8 mouse cellular contexts compared by ENCODE assay signal in genomic region chr9:101076095-101076875, GRCm38 (mm10). TPM values are rescaled to one million over a fixed set of nuclear protein-coding genes. Genes with fewer than 3 reads are reported as not detected.
DNase-seq lines count a peak whose midpoint lies in the region; ATAC-seq and TF ChIP-seq lines count a peak whose summit lies in the region.

No protein-coding gene starts in this region.

- ATAC-seq in liver, embryonic 14.5 days (ENCODE audit: insufficient read depth), result no peak
- ATAC-seq in neutrophil, adult 5-6 weeks (ENCODE audit: extremely low read depth, insufficient number of reproducible peaks, low FRiP score, poor library complexity, severe bottlenecking), result peak; percentile 16; the same call in 1 of the 2 replicates

- H3K27ac ChIP-seq in hindbrain, embryonic 10.5 days, result peak overlapping the region; percentile 53; the same call in 1 of the 2 replicates
- H3K27ac ChIP-seq in liver, embryonic 14.5 days, result peak overlapping the region; percentile 45

- DNase-seq in spleen, postnatal 10 days (ENCODE audit: low spot score in 2 of 2), result peak; percentile 34 to 46
- no peak for DNase-seq in spleen, adult 18-20 months
- peak; percentile 33 for DNase-seq in embryo, embryonic 10.5 days (ENCODE audit: low spot score)
- DNase-seq in hindbrain, embryonic 10.5 days (ENCODE audit: low spot score), result no peak
- DNase-seq in liver, embryonic 14.5 days (ENCODE audit: low read depth in 3 of 3, low spot score in 3 of 3), result no peak
- DNase-seq in cerebellum, postnatal 14 days, result no peak
- no peak for DNase-seq in right cerebral cortex, postnatal 14 days

- TF ChIP-seq CTCF in liver, embryonic 14.5 days (IDR thresholded peaks at IDR 0.05; ENCODE audit: low read depth), result no peak

- no peaks in the 10 kb centered on the region; the same call in 1 of the 2 replicates for H3K36me3 ChIP-seq in hindbrain, embryonic 10.5 days
- H3K36me3 ChIP-seq in liver, embryonic 14.5 days (replicated peaks; ENCODE audit: control insufficient read depth, insufficient read depth, low read depth), result peaks cover 5% of the 10 kb centered on the region; the same call in 1 of the 2 replicates

- H3K27me3 ChIP-seq in hindbrain, embryonic 10.5 days (ENCODE audit: insufficient read depth, poor library complexity, severe bottlenecking), result no peaks in the 10 kb centered on the region
- no peaks in the 10 kb centered on the region for H3K27me3 ChIP-seq in liver, embryonic 14.5 days (ENCODE audit: control insufficient read depth, insufficient read depth, low read length)

- peak overlapping the region; percentile 98 for H3K4me3 ChIP-seq in hindbrain, embryonic 10.5 days
- H3K4me3 ChIP-seq in liver, embryonic 14.5 days (ENCODE audit: insufficient read depth in 1 of 2, low read depth in 2 of 2, low read length in 2 of 2), result peak overlapping the region; percentile 89 to 98

- no peak for TF ChIP-seq EP300 in liver, embryonic 14.5 days (IDR thresholded peaks at IDR 0.05; ENCODE audit: low read depth)

- H3K4me1 ChIP-seq in hindbrain, embryonic 10.5 days (replicated peaks), result peaks cover 44% of the 10 kb centered on the region
- peaks cover 20 to 23% of the 10 kb centered on the region in 2 experiments for H3K4me1 ChIP-seq in liver, embryonic 14.5 days (replicated peaks; ENCODE audit: control insufficient read depth in 2 of 2, insufficient read depth in 2 of 2, low read length in 1 of 2)

- peak overlapping the region; percentile 89 for H3K9ac ChIP-seq in liver, embryonic 14.5 days (replicated peaks)

- no peaks in the 10 kb centered on the region for H3K9me3 ChIP-seq in hindbrain, embryonic 10.5 days
- no peaks in the 10 kb centered on the region for H3K9me3 ChIP-seq in liver, embryonic 14.5 days (ENCODE audit: control insufficient read depth, low read length)

- WGBS in hindbrain, embryonic 10.5 days, result 2% methylated on average over 18 of the region's 18 CpGs
- WGBS in liver, embryonic 14.5 days (ENCODE audit: insufficient replicate concordance), result 1% methylated on average over 18 of the region's 18 CpGs

- H3K4me2 ChIP-seq in liver, embryonic 14.5 days (ENCODE audit: low read depth), result peak overlapping the region; percentile 95

RNA-seq across cellular contexts. Expression of gene Msl2, which starts 2.4 kb away (rescaled TPM):
- 3.7 and 4.5 TPM in 2 replicates for polyA plus RNA-seq in hindbrain, embryonic 10.5 days (2016; fragmentation: Nextera tagmentation; extraction: Ambion mirVana)
- polyA plus RNA-seq in liver, embryonic 14.5 days (2012; rRNA removed), result 8.2 and 9.4 TPM in 2 replicates
- 2.3 and 2.5 TPM in 2 replicates for polyA plus RNA-seq in liver, embryonic 14.5 days (2014; fragmentation: Nextera tagmentation; extraction: Ambion mirVana)
- total RNA-seq in neutrophil, adult 5-6 weeks (2017), result 83.0 and 91.0 TPM in 2 replicates

RNA-seq across cellular contexts. Expression of gene Pccb, which starts 41.6 kb away (rescaled TPM):
- 13.2 and 14.2 TPM in 2 replicates for polyA plus RNA-seq in hindbrain, embryonic 10.5 days (2016; fragmentation: Nextera tagmentation; extraction: Ambion mirVana)
- polyA plus RNA-seq in liver, embryonic 14.5 days (2012; rRNA removed), result 12.8 and 15.7 TPM in 2 replicates
- 6.4 and 7.8 TPM in 2 replicates for polyA plus RNA-seq in liver, embryonic 14.5 days (2014; fragmentation: Nextera tagmentation; extraction: Ambion mirVana)
- total RNA-seq in neutrophil, adult 5-6 weeks (2017), result 6.3 and 7.3 TPM in 2 replicates

Comparison
In these comparisons a context has a peak if more than half of its experiments do, and no peak if none do; other contexts are left out.
1. DNase-seq: peak in spleen, postnatal 10 days (2 of 2) and embryo, embryonic 10.5 days (single experiment); none in spleen, adult 18-20 months (0 of 2), hindbrain, embryonic 10.5 days (single experiment), liver, embryonic 14.5 days (0 of 3), cerebellum, postnatal 14 days (0 of 2) and right cerebral cortex, postnatal 14 days (single experiment).